Mouse (Mus musculus) liver, embryonic 15.5 days (tissue): ENCODE data around the gene Sohlh1. TPM values are rescaled to one million over a fixed set of nuclear protein-coding genes. Genes with fewer than 3 reads are reported as not detected.

Experiments
- ATAC-seq: fragments of 200-750 bp; cut with Nextera tagmentation; 2 replicates; pipeline ENCODE4 v1.8.0; 2017; ENCODE audit warnings: moderate number of reproducible peaks, mild to moderate bottlenecking, moderate library complexity; ENCODE audit not compliant: insufficient read depth
- H3K27ac ChIP-seq: fragments of 300-500 bp; sonication (generic); replicated peaks from 2 replicates; pipeline ENCODE4 v1.5.1; 2015; ENCODE audit warnings: mild to moderate bottlenecking, inconsistent platforms
- H3K27me3 ChIP-seq: fragments of 300-500 bp; sonication (generic); 2 replicates; pipeline ENCODE4 v1.6.1; 2015; ENCODE audit warnings: mild to moderate bottlenecking, inconsistent platforms
- H3K36me3 ChIP-seq: fragments of 300-500 bp; sonication (generic); replicated peaks from 2 replicates; pipeline ENCODE4 v1.6.1; 2015; ENCODE audit warnings: moderate library complexity, mild to moderate bottlenecking, inconsistent platforms
- H3K4me1 ChIP-seq: fragments of 300-500 bp; sonication (generic); replicated peaks from 2 replicates; pipeline ENCODE4 v1.6.1; 2015; ENCODE audit warnings: inconsistent platforms
- H3K4me2 ChIP-seq: fragments of 300-500 bp; sonication (generic); 2 replicates; pipeline ENCODE4 v1.6.1; 2015; ENCODE audit warnings: moderate library complexity, mild to moderate bottlenecking, inconsistent platforms
- H3K4me3 ChIP-seq: fragments of 300-500 bp; sonication (generic); replicated peaks from 2 replicates; pipeline ENCODE4 v1.5.1; 2015; ENCODE audit warnings: mild to moderate bottlenecking, inconsistent platforms
- H3K9ac ChIP-seq: fragments of 300-500 bp; sonication (generic); 2 replicates; pipeline ENCODE4 v1.6.1; 2015; ENCODE audit warnings: moderate library complexity, mild to moderate bottlenecking, inconsistent platforms
- H3K9me3 ChIP-seq: fragments of 300-500 bp; sonication (generic); replicated peaks from 2 replicates; pipeline ENCODE4 v1.6.1; 2016; ENCODE audit warnings: inconsistent platforms
- WGBS: fragments of 180-500 bp; shearing (Covaris S2); methylation state at CpG from one replicate; pipeline ENCODE4 v1.1.7; 2015; ENCODE audit warnings: mixed read lengths; ENCODE audit not compliant: insufficient replicate concordance; 5-methylcytosine and 5-hydroxymethylcytosine counted together
- polyA plus RNA-seq: library from polyadenylated mRNA; unstranded; fragments of >200 nt; fragmentation: Nextera tagmentation; extraction: Ambion mirVana; gene quantifications from 2 replicates; pipeline ENCODE4 v1.2.1, GENCODE M21; 2015

Gene Sohlh1
- polyA plus RNA-seq, 1 experiment from 2014 or later, result not detected

GRCm38 (mm10) chr2:25864230-25864629 is 17.2 kb upstream of the Sohlh1 start:
- no peak overlapping the region for H3K4me3 ChIP-seq
- no peaks in the 10 kb centered on the region for H3K36me3 ChIP-seq
- 5% methylated on average over 18 of the region's 18 CpGs for WGBS
- peak overlapping the region; percentile 55; the same call in 1 of the 2 replicates for H3K4me2 ChIP-seq
- no peak overlapping the region for H3K27ac ChIP-seq
- H3K4me1 ChIP-seq, result peaks cover 3% of the 10 kb centered on the region
- no peak overlapping the region for H3K9ac ChIP-seq
- no peaks in the 10 kb centered on the region for H3K9me3 ChIP-seq
- peaks cover 61% of the 10 kb centered on the region for H3K27me3 ChIP-seq
- no peak for ATAC-seq

DNA sequence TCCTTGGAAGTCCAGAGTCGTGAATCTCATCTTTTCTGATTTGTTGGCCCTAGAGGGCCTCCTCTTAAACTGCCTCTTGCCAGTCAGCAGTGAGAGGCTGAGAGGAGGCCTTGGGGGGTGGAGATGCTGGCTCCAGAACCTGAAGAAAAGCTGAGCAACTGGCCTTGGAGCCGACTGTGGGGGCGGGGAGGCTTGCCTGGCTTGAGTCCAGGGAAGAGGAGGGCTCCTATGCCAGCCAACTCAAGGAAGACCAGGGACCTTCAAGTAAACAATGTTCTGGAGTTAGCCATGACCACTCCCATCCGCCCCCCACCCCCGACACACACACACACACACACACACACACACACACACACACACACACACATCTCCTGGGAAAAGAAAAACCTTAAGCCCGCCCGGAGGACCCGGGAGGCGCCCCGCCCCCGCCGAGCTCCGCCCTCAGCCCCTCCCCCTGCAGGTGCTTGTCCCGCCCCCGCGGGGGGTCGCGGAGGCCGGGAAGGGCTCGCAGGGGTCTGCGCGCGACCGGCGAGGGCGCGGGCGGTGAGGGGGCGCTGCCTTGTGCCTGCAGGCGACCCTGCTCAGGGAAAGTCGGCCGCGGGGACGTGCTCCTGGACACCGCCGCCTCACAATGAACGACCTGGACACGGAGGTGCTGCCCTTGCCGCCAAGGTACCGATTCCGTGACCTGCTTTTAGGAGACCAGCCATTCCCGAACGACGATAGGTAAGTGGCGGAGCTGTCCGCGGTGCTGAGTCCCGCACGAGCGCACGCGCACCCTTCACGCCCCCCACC is 16.5 kb upstream of the Sohlh1 start, which contains the start of gene Kcnt1:
Gene Kcnt1 (plus strand): TSS at position 398 of the 795 bp plus-strand sequence.
- peaks cover 3% of the 10 kb centered on the region for H3K4me1 ChIP-seq
- H3K27me3 ChIP-seq, result peaks cover 59% of the 10 kb centered on the region
- peak within 1 kb of the TSS; percentile 55 for H3K4me2 ChIP-seq
- ATAC-seq, result no peak
- H3K4me3 ChIP-seq, result peak within 1 kb of the TSS; percentile 34
- WGBS, result 2% methylated on average over 39 of the region's 53 CpGs
- H3K9ac ChIP-seq, result no peak within 1 kb of the TSS
- no peaks in the 10 kb centered on the region for H3K36me3 ChIP-seq
- H3K27ac ChIP-seq, result no peak within 1 kb of the TSS
- no peaks in the 10 kb centered on the region for H3K9me3 ChIP-seq

DNA sequence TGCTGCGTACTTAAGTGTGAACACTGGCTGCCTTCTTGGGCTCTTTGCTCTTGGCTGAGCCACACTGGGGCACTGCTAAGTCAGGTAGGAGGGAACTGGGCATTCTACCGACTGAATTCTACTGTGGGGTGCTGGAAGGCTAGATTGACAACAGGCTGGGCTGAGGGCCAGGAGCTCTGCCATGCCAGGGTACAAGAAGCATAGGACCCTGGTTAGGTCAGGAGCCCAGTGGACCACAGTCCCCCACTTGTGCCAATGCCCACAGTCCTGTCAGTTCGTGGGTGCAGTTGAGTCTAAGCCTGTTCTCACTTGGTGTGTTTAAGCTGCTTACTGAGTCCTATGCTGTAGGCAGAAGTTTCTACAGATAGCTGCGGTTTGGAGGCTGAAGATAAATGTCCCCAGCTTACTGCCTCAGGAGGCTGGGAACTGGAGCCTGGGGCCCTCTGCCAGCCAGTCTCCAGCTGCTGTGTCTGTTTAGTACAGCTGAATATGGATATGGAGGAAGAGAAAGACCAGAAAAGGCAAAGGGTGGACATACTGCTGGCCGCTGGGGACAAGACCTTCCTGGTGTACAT is 15.7 kb upstream of the Sohlh1 start:
- peaks cover 3% of the 10 kb centered on the region for H3K4me1 ChIP-seq
- whole genome bisulfite sequencing, result 39% methylated on average over 5 of the region's 5 CpGs
- H3K9ac ChIP-seq, result no peak overlapping the region
- no peak overlapping the region for H3K27ac ChIP-seq
- ATAC-seq, result no peak
- H3K27me3 ChIP-seq, result peaks cover 58% of the 10 kb centered on the region
- no peak overlapping the region for H3K4me2 ChIP-seq
- no peak overlapping the region for H3K4me3 ChIP-seq
- H3K9me3 ChIP-seq, result no peaks in the 10 kb centered on the region
- no peaks in the 10 kb centered on the region for H3K36me3 ChIP-seq

DNA sequence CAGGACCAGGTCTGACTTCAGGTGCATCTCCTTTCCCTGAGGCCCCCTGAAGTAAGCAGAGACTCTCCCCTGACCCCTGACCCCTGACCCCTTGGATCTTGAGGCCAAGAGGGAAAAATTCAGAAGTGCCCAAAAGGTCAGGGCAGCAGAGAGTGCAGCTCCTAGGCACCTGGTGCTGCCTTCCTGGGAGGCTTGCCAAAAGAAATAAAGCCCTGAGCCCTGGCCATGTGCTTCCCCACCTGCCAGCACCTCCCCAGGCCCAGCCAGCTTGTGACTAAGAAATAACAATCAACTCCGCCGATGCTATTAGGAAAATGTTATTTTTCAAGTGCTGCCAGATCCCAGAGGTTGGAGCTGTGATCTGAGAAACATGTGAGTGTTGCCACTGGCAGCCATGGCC is 15.0 kb upstream of the Sohlh1 start:
- WGBS, result 66% methylated on average over 2 of the region's 2 CpGs
- Histone ChIP-seq H3K9ac (no peak overlapping the region), H3K4me3 (no peak overlapping the region)

DNA sequence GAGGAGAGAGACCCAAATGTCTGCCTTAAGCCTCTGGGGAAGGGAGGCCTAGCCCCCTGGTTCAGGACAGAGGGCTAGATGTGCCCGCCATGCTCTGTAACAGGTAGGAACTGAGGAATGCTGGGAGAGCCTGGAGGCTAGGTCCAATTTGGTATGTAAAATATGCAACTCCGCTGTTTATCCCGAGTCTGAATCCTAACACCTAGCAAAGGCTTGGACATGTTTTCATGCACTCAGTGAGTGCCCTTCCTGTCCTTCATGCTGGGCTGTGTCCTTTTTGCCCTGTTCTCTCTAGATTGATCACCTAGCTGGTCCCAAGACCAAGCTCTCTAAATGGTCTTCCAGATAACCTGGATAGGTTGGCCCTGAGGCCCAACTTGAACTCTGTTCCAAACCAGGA is 12.8 kb upstream of the Sohlh1 start:
- Histone ChIP-seq H3K9ac (no peak overlapping the region), H3K9me3 (no peaks in the 10 kb centered on the region), H3K4me1 (peaks cover 3% of the 10 kb centered on the region), H3K27me3 (peaks cover 32% of the 10 kb centered on the region), H3K4me2 (no peak overlapping the region), H3K4me3 (no peak overlapping the region), H3K27ac (no peak overlapping the region), H3K36me3 (no peaks in the 10 kb centered on the region)
- ATAC-seq, result no peak
- WGBS, result 72% methylated on average over 3 of the region's 3 CpGs

More for the DNA sequence above, 15.0 kb upstream of the Sohlh1 start:
- Histone ChIP-seq H3K27me3 (peaks cover 54% of the 10 kb centered on the region), H3K27ac (no peak overlapping the region), H3K4me2 (no peak overlapping the region), H3K36me3 (no peaks in the 10 kb centered on the region), H3K4me1 (peaks cover 3% of the 10 kb centered on the region), H3K9me3 (no peaks in the 10 kb centered on the region)
- ATAC-seq, result no peak

- H3K9me3 ChIP-seq, result no peaks in the 10 kb centered on the region
- no peak overlapping the region for H3K27ac ChIP-seq
- H3K27me3 ChIP-seq, result no peaks in the 10 kb centered on the region
- ATAC-seq, result no peak
- H3K4me2 ChIP-seq, result no peak overlapping the region
- no peaks in the 10 kb centered on the region for H3K4me1 ChIP-seq
- 44% methylated on average over 5 of the region's 5 CpGs for WGBS
- H3K4me3 ChIP-seq, result no peak overlapping the region
- no peaks in the 10 kb centered on the region for H3K36me3 ChIP-seq
- no peak overlapping the region for H3K9ac ChIP-seq
Observed at GRCm38 (mm10) chr2:25853998-25854397, 7.0 kb upstream of the Sohlh1 start.

GRCm38 (mm10) chr2:25852626-25853025 is 5.6 kb upstream of the Sohlh1 start:
- no peaks in the 10 kb centered on the region for H3K9me3 ChIP-seq
- no peak overlapping the region for H3K9ac ChIP-seq
- no peak overlapping the region for H3K4me3 ChIP-seq
- no peaks in the 10 kb centered on the region for H3K4me1 ChIP-seq
- ATAC-seq, result no peak
- no peaks in the 10 kb centered on the region for H3K36me3 ChIP-seq
- 9% methylated on average over 3 of the region's 3 CpGs for WGBS
- no peaks in the 10 kb centered on the region for H3K27me3 ChIP-seq
- H3K27ac ChIP-seq, result no peak overlapping the region
- no peak overlapping the region for H3K4me2 ChIP-seq

DNA sequence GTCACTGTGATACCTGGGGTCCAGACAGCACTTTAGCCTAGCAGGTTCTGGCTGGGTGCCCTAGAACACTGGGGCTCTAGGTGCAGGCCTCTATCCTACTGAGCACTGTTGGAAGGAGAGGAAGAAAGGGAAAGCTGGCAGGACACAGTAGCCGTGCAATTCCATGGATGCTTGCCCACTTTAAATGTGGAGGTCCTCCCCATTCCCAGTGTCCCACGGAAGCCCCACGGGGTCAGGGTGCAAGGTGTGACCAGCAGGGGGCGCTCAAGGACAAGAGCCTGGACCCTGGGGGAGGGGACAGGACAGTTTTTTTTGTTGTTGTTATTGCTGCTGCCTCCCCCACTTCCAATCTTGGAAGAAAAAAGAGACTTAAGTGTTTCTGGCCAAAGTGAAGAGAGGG is 3.3 kb upstream of the Sohlh1 start:
- Histone ChIP-seq H3K4me1 (no peaks in the 10 kb centered on the region), H3K9me3 (no peaks in the 10 kb centered on the region), H3K36me3 (no peaks in the 10 kb centered on the region), H3K4me3 (no peak overlapping the region), H3K9ac (no peak overlapping the region), H3K27me3 (no peaks in the 10 kb centered on the region), H3K4me2 (no peak overlapping the region), H3K27ac (no peak overlapping the region)
- ATAC-seq, result no peak
- WGBS, result 13% methylated on average over 4 of the region's 4 CpGs

DNA sequence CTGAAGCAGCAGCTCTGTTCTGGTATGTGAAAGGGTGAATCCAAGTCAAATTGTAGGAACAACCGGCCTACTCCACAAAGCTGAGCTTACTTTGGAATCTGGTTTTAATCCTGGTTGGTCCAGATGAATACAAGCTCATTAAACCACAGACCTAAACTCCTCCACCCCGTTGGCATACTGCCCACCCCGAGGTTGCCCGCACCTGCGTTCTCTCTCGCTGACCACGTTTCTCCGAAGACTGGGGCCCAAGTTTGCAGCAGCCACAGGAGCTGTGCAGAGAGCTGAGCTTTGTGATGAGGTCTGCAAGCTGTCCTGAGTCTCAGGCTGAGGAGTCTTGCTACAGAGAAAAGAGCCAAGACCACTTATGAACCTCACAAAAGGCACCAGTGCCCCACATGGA is 532 bp downstream of the Sohlh1 start:
- no peaks in the 10 kb centered on the region for H3K9me3 ChIP-seq
- 66% methylated on average over 8 of the region's 8 CpGs for WGBS
- H3K27me3 ChIP-seq, result no peaks in the 10 kb centered on the region
- no peaks in the 10 kb centered on the region for H3K4me1 ChIP-seq
- no peak for ATAC-seq
- no peak overlapping the region for H3K4me3 ChIP-seq
- no peak overlapping the region for H3K4me2 ChIP-seq
- no peak overlapping the region for H3K27ac ChIP-seq
- H3K9ac ChIP-seq, result no peak overlapping the region
- H3K36me3 ChIP-seq, result no peaks in the 10 kb centered on the region

- Histone ChIP-seq H3K4me3 (no peak overlapping the region), H3K4me1 (no peaks in the 10 kb centered on the region), H3K4me2 (no peak overlapping the region), H3K27ac (no peak overlapping the region), H3K27me3 (no peaks in the 10 kb centered on the region), H3K9me3 (no peaks in the 10 kb centered on the region), H3K36me3 (no peaks in the 10 kb centered on the region), H3K9ac (no peak overlapping the region)
- WGBS, result 63% methylated on average over 3 of the region's 3 CpGs
- ATAC-seq, result no peak
Observed at GRCm38 (mm10) chr2:25844097-25844496, 3.0 kb downstream of the Sohlh1 start.

- Histone ChIP-seq H3K4me2 (no peak overlapping the region), H3K27me3 (no peaks in the 10 kb centered on the region), H3K9me3 (no peaks in the 10 kb centered on the region), H3K36me3 (no peaks in the 10 kb centered on the region), H3K27ac (no peak overlapping the region), H3K4me3 (no peak overlapping the region), H3K4me1 (no peaks in the 10 kb centered on the region), H3K9ac (no peak overlapping the region)
- ATAC-seq, result no peak
- 41% methylated on average over 1 of the region's 1 CpGs for WGBS
Observed at GRCm38 (mm10) chr2:25842758-25843157, 4.3 kb downstream of the Sohlh1 start.
